Mouse (Mus musculus) hindbrain, embryonic 11.5 days (tissue): ENCODE measurements around the gene Clmn. TPM values are rescaled to one million over a fixed set of nuclear protein-coding genes. Genes with fewer than 3 reads are reported as not detected.

ENCODE experiments used
- ATAC-seq: fragments of 200-750 bp; cut with Nextera tagmentation; 2 replicates; pipeline ENCODE4 v1.8.0; 2017; ENCODE audit warnings: mild to moderate bottlenecking, moderate TSS enrichment, moderate library complexity; ENCODE audit not compliant: low FRiP score
- DNase-seq: peaks from one replicate; pipeline ENCODE4 v3.0.0-alpha.2; 2015; ENCODE audit warnings: low spot score
- H3K27ac ChIP-seq: fragments of 300-500 bp; sonication (generic); 2 replicates; pipeline ENCODE4 v1.5.1; 2014; ENCODE audit warnings: mild to moderate bottlenecking, low read depth, low read length
- H3K27me3 ChIP-seq: fragments of 300-500 bp; sonication (generic); 2 replicates; pipeline ENCODE4 v1.6.1; 2014; ENCODE audit warnings: mild to moderate bottlenecking, low read length, moderate library complexity, mixed read lengths; ENCODE audit not compliant: control insufficient read depth, insufficient read depth
- H3K36me3 ChIP-seq: fragments of 300-500 bp; sonication (generic); 2 replicates; pipeline ENCODE4 v1.6.1; 2014; ENCODE audit warnings: mild to moderate bottlenecking, low read length, moderate library complexity, mixed read lengths; ENCODE audit not compliant: control insufficient read depth, insufficient read depth
- H3K4me1 ChIP-seq: fragments of 300-500 bp; sonication (generic); replicated peaks from 2 replicates; pipeline ENCODE4 v1.6.1; 2014; ENCODE audit warnings: low read length, mixed read lengths; ENCODE audit not compliant: control insufficient read depth, insufficient read depth
- H3K4me2 ChIP-seq: fragments of 300-500 bp; sonication (generic); replicated peaks from 2 replicates; pipeline ENCODE4 v1.6.1; 2014; ENCODE audit warnings: mild to moderate bottlenecking, low read depth, low read length
- H3K4me3 ChIP-seq: fragments of 300-500 bp; sonication (generic); 2 replicates; pipeline ENCODE4 v1.5.1; 2014; ENCODE audit warnings: low read depth, low read length
- H3K9ac ChIP-seq: fragments of 300-500 bp; sonication (generic); 2 replicates; pipeline ENCODE4 v1.6.1; 2014; ENCODE audit warnings: low read depth, low read length
- H3K9me3 ChIP-seq: fragments of 300-500 bp; sonication (generic); 2 replicates; pipeline ENCODE4 v1.6.1; 2016; ENCODE audit warnings: low read length; ENCODE audit not compliant: control insufficient read depth
- WGBS: fragments of 180-500 bp; shearing (Covaris S2); extraction: QIAGEN DNeasy Blood & Tissue Kit; methylation state at CpG from one replicate; pipeline ENCODE4 v1.1.7; 2014; 5-methylcytosine and 5-hydroxymethylcytosine counted together
- polyA plus RNA-seq: library from polyadenylated mRNA; unstranded; fragments of >200 nt; fragmentation: Nextera tagmentation; extraction: Ambion mirVana; gene quantifications from 2 replicates; pipeline ENCODE4 v1.2.1, GENCODE M21; 2014

Gene Clmn
- polyA plus RNA-seq, 1 experiment from 2014 or later = 4.3 TPM

DNA sequence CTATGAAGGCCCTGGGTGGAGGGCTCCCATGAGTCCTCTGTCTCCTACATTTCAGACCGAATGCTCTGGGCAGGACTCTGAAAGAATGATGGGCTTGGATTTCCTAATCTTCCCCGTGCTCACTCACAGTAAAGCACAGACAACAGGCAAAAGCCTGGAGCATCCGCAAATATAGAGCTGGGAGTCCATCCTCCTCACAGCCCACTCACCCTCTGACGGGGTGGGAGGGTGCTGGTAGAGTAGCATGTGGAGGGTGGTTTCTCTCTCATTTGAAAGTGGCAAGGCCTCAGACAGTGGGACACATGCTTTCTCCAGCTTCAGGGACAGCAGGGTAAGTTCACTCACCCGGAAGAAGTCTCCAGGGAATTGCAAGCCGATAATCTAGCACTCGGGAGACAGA, 21.2 kb upstream of the Clmn start:
- Histone ChIP-seq H3K27ac (no peak overlapping the region), H3K9me3 (no peaks in the 10 kb centered on the region), H3K9ac (no peak overlapping the region), H3K4me2 (no peak overlapping the region), H3K4me1 (no peaks in the 10 kb centered on the region), H3K27me3 (no peaks in the 10 kb centered on the region), H3K4me3 (no peak overlapping the region), H3K36me3 (no peaks in the 10 kb centered on the region)
- 83% methylated on average over 7 of the region's 7 CpGs for WGBS
- ATAC-seq (no peak), DNase-seq (no peak)

- Histone ChIP-seq H3K4me2 (no peak overlapping the region), H3K4me1 (peaks cover 5% of the 10 kb centered on the region; the same call in 1 of the 2 replicates), H3K27me3 (no peaks in the 10 kb centered on the region), H3K4me3 (no peak overlapping the region), H3K36me3 (no peaks in the 10 kb centered on the region), H3K9ac (no peak overlapping the region), H3K9me3 (no peaks in the 10 kb centered on the region), H3K27ac (no peak overlapping the region)
- DNase-seq (no peak), ATAC-seq (no peak)
- 78% methylated on average over 5 of the region's 5 CpGs for WGBS
These were observed 17.7 kb upstream of the Clmn start for GRCm38 (mm10) chr12:104882533-104882932.

GRCm38 (mm10) chr12:104882061-104882460, 17.2 kb upstream of the Clmn start:
- no peaks in the 10 kb centered on the region for H3K36me3 ChIP-seq
- H3K27ac ChIP-seq = no peak overlapping the region
- H3K27me3 ChIP-seq = no peaks in the 10 kb centered on the region
- H3K4me2 ChIP-seq = no peak overlapping the region
- H3K9me3 ChIP-seq = no peaks in the 10 kb centered on the region
- H3K4me3 ChIP-seq = no peak overlapping the region
- peaks cover 5% of the 10 kb centered on the region; the same call in 1 of the 2 replicates for H3K4me1 ChIP-seq
- DNase-seq (no peak), ATAC-seq (no peak)
- no peak overlapping the region for H3K9ac ChIP-seq
- 73% methylated on average over 2 of the region's 2 CpGs for WGBS

GRCm38 (mm10) chr12:104881518-104882060, 16.7 kb upstream of the Clmn start:
- Histone ChIP-seq H3K9me3 (no peaks in the 10 kb centered on the region), H3K4me1 (peaks cover 5% of the 10 kb centered on the region; the same call in 1 of the 2 replicates), H3K4me3 (no peak overlapping the region), H3K27ac (no peak overlapping the region), H3K36me3 (no peaks in the 10 kb centered on the region), H3K4me2 (no peak overlapping the region), H3K27me3 (no peaks in the 10 kb centered on the region), H3K9ac (no peak overlapping the region)
- no peak for DNase-seq
- WGBS = 86% methylated on average over 4 of the region's 4 CpGs
- no peak for ATAC-seq

GRCm38 (mm10) chr12:104880367-104880766, 15.5 kb upstream of the Clmn start:
- no peak overlapping the region for H3K4me3 ChIP-seq
- H3K27me3 ChIP-seq = no peaks in the 10 kb centered on the region
- no peak overlapping the region for H3K4me2 ChIP-seq
- DNase-seq = peak; percentile 11
- WGBS = 72% methylated on average over 12 of the region's 12 CpGs
- H3K4me1 ChIP-seq = peaks cover 5% of the 10 kb centered on the region; the same call in 1 of the 2 replicates
- no peaks in the 10 kb centered on the region for H3K36me3 ChIP-seq
- no peak overlapping the region for H3K27ac ChIP-seq
- H3K9me3 ChIP-seq = no peaks in the 10 kb centered on the region
- no peak for ATAC-seq
- no peak overlapping the region for H3K9ac ChIP-seq

GRCm38 (mm10) chr12:104879577-104879989, 14.7 kb upstream of the Clmn start:
- no peak overlapping the region for H3K4me3 ChIP-seq
- no peaks in the 10 kb centered on the region for H3K9me3 ChIP-seq
- H3K4me1 ChIP-seq = peaks cover 5% of the 10 kb centered on the region; the same call in 1 of the 2 replicates
- H3K9ac ChIP-seq = no peak overlapping the region
- H3K4me2 ChIP-seq = no peak overlapping the region
- WGBS = 49% methylated on average over 10 of the region's 10 CpGs
- H3K27me3 ChIP-seq = no peaks in the 10 kb centered on the region
- peak; percentile 36; the same call in 1 of the 2 replicates for ATAC-seq
- H3K36me3 ChIP-seq = no peaks in the 10 kb centered on the region
- peak; percentile 30 for DNase-seq
- H3K27ac ChIP-seq = no peak overlapping the region

- H3K4me2 ChIP-seq = no peak overlapping the region
- H3K36me3 ChIP-seq = no peaks in the 10 kb centered on the region
- H3K4me1 ChIP-seq = peaks cover 5% of the 10 kb centered on the region; the same call in 1 of the 2 replicates
- no peak overlapping the region for H3K4me3 ChIP-seq
- ATAC-seq = peak; percentile 31; the same call in 1 of the 2 replicates
- 53% methylated on average over 3 of the region's 3 CpGs for WGBS
- H3K9me3 ChIP-seq = no peaks in the 10 kb centered on the region
- DNase-seq = no peak
- H3K27ac ChIP-seq = no peak overlapping the region
- H3K9ac ChIP-seq = no peak overlapping the region
- H3K27me3 ChIP-seq = no peaks in the 10 kb centered on the region
These were observed 11.2 kb upstream of the Clmn start for GRCm38 (mm10) chr12:104876053-104876452.

DNA sequence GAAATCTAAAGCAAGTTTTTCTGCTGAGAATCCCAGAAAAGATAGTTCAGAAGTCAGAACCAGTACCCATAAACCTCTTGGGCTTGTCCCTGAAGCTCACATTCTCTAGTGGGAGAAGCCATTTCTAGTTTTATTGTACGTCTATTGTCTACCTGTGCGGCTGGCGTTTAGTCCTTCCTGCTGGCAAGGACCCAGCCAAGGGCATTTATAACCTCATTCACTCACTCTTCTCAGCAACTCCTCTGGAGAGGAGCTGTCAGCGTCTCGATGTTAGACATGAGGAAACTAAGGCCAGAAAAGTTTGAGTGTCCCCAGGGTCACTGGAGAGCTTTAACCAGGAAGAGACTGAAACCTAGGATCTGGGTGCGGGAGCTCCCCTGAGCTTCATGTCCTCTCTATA, 7.1 kb upstream of the Clmn start:
- H3K4me3 ChIP-seq = no peak overlapping the region
- ATAC-seq (no peak), DNase-seq (no peak)
- H3K36me3 ChIP-seq = no peaks in the 10 kb centered on the region
- no peaks in the 10 kb centered on the region for H3K4me1 ChIP-seq
- H3K9me3 ChIP-seq = no peaks in the 10 kb centered on the region
- WGBS = 92% methylated on average over 6 of the region's 6 CpGs
- H3K27ac ChIP-seq = no peak overlapping the region
- no peaks in the 10 kb centered on the region for H3K27me3 ChIP-seq
- no peak overlapping the region for H3K4me2 ChIP-seq
- H3K9ac ChIP-seq = no peak overlapping the region

GRCm38 (mm10) chr12:104869737-104870136, 4.9 kb upstream of the Clmn start:
- H3K4me1 ChIP-seq = no peaks in the 10 kb centered on the region
- no peaks in the 10 kb centered on the region for H3K27me3 ChIP-seq
- no peak overlapping the region for H3K9ac ChIP-seq
- H3K27ac ChIP-seq = no peak overlapping the region
- no peaks in the 10 kb centered on the region for H3K9me3 ChIP-seq
- no peak overlapping the region for H3K4me3 ChIP-seq
- no peak overlapping the region for H3K4me2 ChIP-seq
- ATAC-seq (no peak), DNase-seq (no peak)
- no peaks in the 10 kb centered on the region for H3K36me3 ChIP-seq
- WGBS = 88% methylated on average over 3 of the region's 3 CpGs
